Mouse (Mus musculus) lung, embryonic 15.5 days (tissue): ENCODE results near the gene Cryaa. TPM values are rescaled to one million over a fixed set of nuclear protein-coding genes. Genes with fewer than 3 reads are reported as not detected.

Source experiments
- ATAC-seq: fragments of 200-750 bp; cut with Nextera tagmentation; 2 replicates; pipeline ENCODE4 v1.8.0; 2017; ENCODE audit warnings: moderate number of reproducible peaks, borderline replicate concordance; ENCODE audit not compliant: low FRiP score, low TSS enrichment; ENCODE audit errors: extremely low read depth
- H3K27ac ChIP-seq: fragments of 300-500 bp; sonication (generic); 2 replicates; pipeline ENCODE4 v1.5.1; 2015; ENCODE audit warnings: moderate library complexity, mild to moderate bottlenecking, inconsistent platforms
- H3K27me3 ChIP-seq: fragments of 300-500 bp; sonication (generic); 2 replicates; pipeline ENCODE4 v1.6.1; 2015; ENCODE audit warnings: inconsistent platforms
- H3K36me3 ChIP-seq: fragments of 300-500 bp; sonication (generic); 2 replicates; pipeline ENCODE4 v1.6.1; 2015; ENCODE audit warnings: inconsistent platforms
- H3K4me1 ChIP-seq: fragments of 300-500 bp; sonication (generic); 2 replicates; pipeline ENCODE4 v1.6.1; 2015; ENCODE audit warnings: inconsistent platforms
- H3K4me2 ChIP-seq: fragments of 300-500 bp; sonication (generic); 2 replicates; pipeline ENCODE4 v1.6.1; 2015; ENCODE audit warnings: inconsistent platforms, mild to moderate bottlenecking, moderate library complexity
- H3K4me3 ChIP-seq: fragments of 300-500 bp; sonication (generic); 2 replicates; pipeline ENCODE4 v1.5.1; 2015; ENCODE audit warnings: mild to moderate bottlenecking, inconsistent platforms
- H3K9ac ChIP-seq: fragments of 300-500 bp; sonication (generic); 2 replicates; pipeline ENCODE4 v1.6.1; 2015; ENCODE audit warnings: inconsistent platforms
- H3K9me3 ChIP-seq: fragments of 300-500 bp; sonication (generic); 2 replicates; pipeline ENCODE4 v1.6.1; 2016; ENCODE audit warnings: inconsistent platforms
- WGBS: fragments of 180-500 bp; shearing (Covaris S2); methylation state at CpG from one replicate; pipeline ENCODE4 v1.1.7; 2015; 5-methylcytosine and 5-hydroxymethylcytosine counted together
- polyA plus RNA-seq: library from polyadenylated mRNA; unstranded; fragments of >200 nt; fragmentation: Nextera tagmentation; extraction: Ambion mirVana; gene quantifications from 2 replicates; pipeline ENCODE4 v1.2.1, GENCODE M21; 2015

The Cryaa gene
- polyA plus RNA-seq, 1 experiment from 2014 or later = not detected

GRCm38 (mm10) chr17:31642913-31643312, 34.7 kb upstream of the Cryaa start:
- Histone ChIP-seq H3K27ac (no peak overlapping the region), H3K4me3 (no peak overlapping the region), H3K27me3 (no peaks in the 10 kb centered on the region), H3K4me2 (no peak overlapping the region), H3K36me3 (peaks cover 23% of the 10 kb centered on the region), H3K9me3 (no peaks in the 10 kb centered on the region), H3K4me1 (peaks cover 7% of the 10 kb centered on the region), H3K9ac (no peak overlapping the region)
- no peak for ATAC-seq
- 68% methylated on average over 4 of the region's 4 CpGs for WGBS

- WGBS = 93% methylated on average over 5 of the region's 5 CpGs
- H3K9me3 ChIP-seq = no peaks in the 10 kb centered on the region
- no peak overlapping the region for H3K9ac ChIP-seq
- peaks cover 57% of the 10 kb centered on the region for H3K36me3 ChIP-seq
- H3K27ac ChIP-seq = no peak overlapping the region
- H3K4me2 ChIP-seq = no peak overlapping the region
- no peaks in the 10 kb centered on the region for H3K27me3 ChIP-seq
- ATAC-seq = no peak
- no peaks in the 10 kb centered on the region for H3K4me1 ChIP-seq
- no peak overlapping the region for H3K4me3 ChIP-seq
Measured at GRCm38 (mm10) chr17:31646199-31647002, 31.2 kb upstream of the Cryaa start.

- no peak overlapping the region for H3K27ac ChIP-seq
- no peak overlapping the region for H3K4me2 ChIP-seq
- peaks cover 88% of the 10 kb centered on the region for H3K36me3 ChIP-seq
- WGBS = 73% methylated on average over 14 of the region's 14 CpGs
- H3K4me1 ChIP-seq = peaks cover 13% of the 10 kb centered on the region
- no peaks in the 10 kb centered on the region for H3K9me3 ChIP-seq
- no peaks in the 10 kb centered on the region for H3K27me3 ChIP-seq
- no peak overlapping the region for H3K4me3 ChIP-seq
- H3K9ac ChIP-seq = no peak overlapping the region
- ATAC-seq = no peak
Measured at GRCm38 (mm10) chr17:31652152-31652551, 25.5 kb upstream of the Cryaa start.

GRCm38 (mm10) chr17:31653277-31653676, 24.3 kb upstream of the Cryaa start:
- H3K9ac ChIP-seq = no peak overlapping the region
- H3K9me3 ChIP-seq = no peaks in the 10 kb centered on the region
- 73% methylated on average over 6 of the region's 6 CpGs for WGBS
- no peak overlapping the region for H3K4me3 ChIP-seq
- peaks cover 77% of the 10 kb centered on the region for H3K36me3 ChIP-seq
- H3K4me2 ChIP-seq = no peak overlapping the region
- H3K4me1 ChIP-seq = peaks cover 17% of the 10 kb centered on the region
- 0 out of 2 replicates have a peak, but pooled peaks have one; percentile 47 for ATAC-seq
- H3K27ac ChIP-seq = 0 out of 2 replicates have a peak overlapping the region, but pooled peaks have one; percentile 25
- H3K27me3 ChIP-seq = no peaks in the 10 kb centered on the region

- Histone ChIP-seq H3K36me3 (peaks cover 56% of the 10 kb centered on the region), H3K9me3 (no peaks in the 10 kb centered on the region), H3K27me3 (no peaks in the 10 kb centered on the region), H3K27ac (no peak overlapping the region), H3K4me1 (peaks cover 21% of the 10 kb centered on the region), H3K9ac (no peak overlapping the region), H3K4me2 (no peak overlapping the region), H3K4me3 (no peak overlapping the region)
- WGBS = 65% methylated on average over 4 of the region's 4 CpGs
- no peak for ATAC-seq
Measured at GRCm38 (mm10) chr17:31655366-31655765, 22.2 kb upstream of the Cryaa start.

- Histone ChIP-seq H3K4me2 (peak overlapping the region; percentile 70; the same call in 1 of the 2 replicates), H3K36me3 (peaks cover 43% of the 10 kb centered on the region), H3K4me3 (peak overlapping the region; percentile 77; the same call in 1 of the 2 replicates), H3K9ac (no peak overlapping the region), H3K27me3 (no peaks in the 10 kb centered on the region), H3K27ac (no peak overlapping the region), H3K9me3 (no peaks in the 10 kb centered on the region), H3K4me1 (peaks cover 21% of the 10 kb centered on the region)
- ATAC-seq = no peak
- 77% methylated on average over 5 of the region's 5 CpGs for WGBS
Measured at GRCm38 (mm10) chr17:31656682-31657081, 20.9 kb upstream of the Cryaa start.

- Histone ChIP-seq H3K4me1 (peaks cover 21% of the 10 kb centered on the region), H3K9me3 (no peaks in the 10 kb centered on the region)
Measured at GRCm38 (mm10) chr17:31657141-31657983, 20.2 kb upstream of the Cryaa start.

GRCm38 (mm10) chr17:31658136-31658467, 19.5 kb upstream of the Cryaa start:
- no peak for ATAC-seq
- H3K27ac ChIP-seq = peak overlapping the region; percentile 78
- H3K27me3 ChIP-seq = no peaks in the 10 kb centered on the region
- H3K4me3 ChIP-seq = peak overlapping the region; percentile 77
- peaks cover 30% of the 10 kb centered on the region for H3K36me3 ChIP-seq
- peak overlapping the region; percentile 70 for H3K4me2 ChIP-seq
- no peaks in the 10 kb centered on the region for H3K9me3 ChIP-seq
- under 1% methylated on average over 27 of the region's 27 CpGs for WGBS
- H3K9ac ChIP-seq = peak overlapping the region; percentile 99
- H3K4me1 ChIP-seq = peaks cover 19% of the 10 kb centered on the region

More at GRCm38 (mm10) chr17:31657141-31657983, 20.2 kb upstream of the Cryaa start:
- no peak for ATAC-seq
- Histone ChIP-seq H3K36me3 (peaks cover 36% of the 10 kb centered on the region), H3K4me2 (peak overlapping the region; percentile 70), H3K27ac (no peak overlapping the region), H3K27me3 (no peaks in the 10 kb centered on the region), H3K9ac (peak overlapping the region; percentile 99), H3K4me3 (peak overlapping the region; percentile 77)
- WGBS = 39% methylated on average over 12 of the region's 12 CpGs

- Histone ChIP-seq H3K9ac (peak within 1 kb of the TSS; percentile 99), H3K27ac (peak within 1 kb of the TSS; percentile 78), H3K4me1 (peaks cover 16% of the 10 kb centered on the region), H3K9me3 (no peaks in the 10 kb centered on the region), H3K27me3 (no peaks in the 10 kb centered on the region), H3K4me2 (peak within 1 kb of the TSS; percentile 85), H3K36me3 (peaks cover 24% of the 10 kb centered on the region), H3K4me3 (peak within 1 kb of the TSS; percentile 77)
- WGBS = under 1% methylated on average over 66 of the region's 77 CpGs
- peak; percentile 98 for ATAC-seq
Measured at GRCm38 (mm10) chr17:31658468-31659185, 19.0 kb upstream of the Cryaa start, which contains the start of gene U2af1. Gene U2af1 (minus strand): TSS chr17:31658892.

GRCm38 (mm10) chr17:31660661-31661250, 16.9 kb upstream of the Cryaa start:
- no peak for ATAC-seq
- Histone ChIP-seq H3K36me3 (peaks cover 5% of the 10 kb centered on the region; the same call in 1 of the 2 replicates), H3K27me3 (no peaks in the 10 kb centered on the region), H3K9ac (no peak overlapping the region), H3K27ac (no peak overlapping the region), H3K4me1 (peaks cover 16% of the 10 kb centered on the region), H3K4me3 (no peak overlapping the region), H3K4me2 (no peak overlapping the region), H3K9me3 (no peaks in the 10 kb centered on the region)
- WGBS = 67% methylated on average over 8 of the region's 8 CpGs

- Histone ChIP-seq H3K9ac (no peak overlapping the region), H3K4me3 (no peak overlapping the region), H3K36me3 (no peaks in the 10 kb centered on the region), H3K27ac (no peak overlapping the region), H3K9me3 (no peaks in the 10 kb centered on the region), H3K27me3 (no peaks in the 10 kb centered on the region), H3K4me1 (0 out of 2 replicates have a peak, but pooled peaks cover 4% of the 10 kb centered on the region), H3K4me2 (no peak overlapping the region)
- ATAC-seq = no peak
Measured at GRCm38 (mm10) chr17:31662855-31663254, 14.8 kb upstream of the Cryaa start.
